Mouse (Mus musculus): ENCODE results near the gene Copb2.

Copb2 gene

GRCm38 (mm10) chr9:98563137-98564126, at the start of gene Copb2:
TSS of gene Copb2 (plus strand) at chr9:98563721.
- DNase-seq (ENCODE audit: low spot score): peak; percentile 88

GRCm38 (mm10) chr9:98523872-98524271, 39.6 kb upstream of the Copb2 start:
- no peak for DNase-seq (ENCODE audit: low spot score)

- DNase-seq (ENCODE audit: low spot score): no peak
Observed at GRCm38 (mm10) chr9:98524786-98525542, 38.6 kb upstream of the Copb2 start.

- DNase-seq (ENCODE audit: low spot score): no peak
Observed at GRCm38 (mm10) chr9:98525543-98525924, 38.0 kb upstream of the Copb2 start.

GRCm38 (mm10) chr9:98527226-98527625, 36.3 kb upstream of the Copb2 start:
- DNase-seq (ENCODE audit: low spot score): no peak

- DNase-seq (ENCODE audit: low spot score): no peak
Observed at GRCm38 (mm10) chr9:98529776-98530175, 33.7 kb upstream of the Copb2 start.

- no peak for DNase-seq (ENCODE audit: low spot score)
Observed at GRCm38 (mm10) chr9:98530999-98531398, 32.5 kb upstream of the Copb2 start.

- no peak for DNase-seq (ENCODE audit: low spot score)
Observed at GRCm38 (mm10) chr9:98534675-98535280, 28.7 kb upstream of the Copb2 start.

- no peak for DNase-seq (ENCODE audit: low spot score)
Observed at GRCm38 (mm10) chr9:98535763-98536162, 27.8 kb upstream of the Copb2 start.

- no peak for DNase-seq (ENCODE audit: low spot score)
Observed at GRCm38 (mm10) chr9:98538017-98538712, 25.4 kb upstream of the Copb2 start.

GRCm38 (mm10) chr9:98538713-98539360, 24.7 kb upstream of the Copb2 start:
- peak; percentile 63 for DNase-seq (ENCODE audit: low spot score)

GRCm38 (mm10) chr9:98544042-98544441, 19.5 kb upstream of the Copb2 start:
- DNase-seq (ENCODE audit: low spot score): no peak

GRCm38 (mm10) chr9:98583852-98584251, 20.3 kb downstream of the Copb2 start:
- DNase-seq (ENCODE audit: low spot score): no peak

- no peak for DNase-seq (ENCODE audit: low spot score)
Observed at GRCm38 (mm10) chr9:98600094-98600493, 36.6 kb downstream of the Copb2 start.

- DNase-seq (ENCODE audit: low spot score): peak; percentile 58
Observed at GRCm38 (mm10) chr9:98601156-98601836, 37.8 kb downstream of the Copb2 start, which contains the start of gene Mrps22. TSS of gene Mrps22 (minus strand) at chr9:98601660.

- DNase-seq (ENCODE audit: low spot score): no peak
Observed at GRCm38 (mm10) chr9:98601837-98602359, 38.4 kb downstream of the Copb2 start.

- no peak for DNase-seq (ENCODE audit: low spot score)
Observed at GRCm38 (mm10) chr9:98604896-98605295, 41.4 kb downstream of the Copb2 start.

GRCm38 (mm10) chr9:98628480-98628879, 65.0 kb downstream of the Copb2 start:
- no peak for DNase-seq (ENCODE audit: low spot score)

- no peak for DNase-seq (ENCODE audit: low spot score)
Observed at GRCm38 (mm10) chr9:98633287-98634162, 70.0 kb downstream of the Copb2 start.

All from layer of hippocampus, adult 9-10 months (tissue).